Mouse (Mus musculus) 416B (cell line): ENCODE measurements around the gene Stard9.

Source experiments
- DNase-seq: peaks from one replicate; pipeline ENCODE4 v3.0.0; 2011; ENCODE audit warnings: low read depth

The Stard9 gene

GRCm38 (mm10) chr2:120628886-120629735, at the start of gene Stard9:
Stard9 (plus strand) TSS chr2:120629121.
- DNase-seq: peak; percentile 99

- DNase-seq: no peak
These were observed 39.2 kb upstream of the Stard9 start for GRCm38 (mm10) chr2:120589759-120590158.

- no peak for DNase-seq
These were observed 36.7 kb upstream of the Stard9 start for GRCm38 (mm10) chr2:120592227-120592626.

GRCm38 (mm10) chr2:120597734-120598133, 31.2 kb upstream of the Stard9 start:
- DNase-seq: no peak

GRCm38 (mm10) chr2:120599506-120599905, 29.4 kb upstream of the Stard9 start:
- DNase-seq: peak; percentile 75

GRCm38 (mm10) chr2:120606021-120606690, 22.8 kb upstream of the Stard9 start:
- DNase-seq: peak; percentile 60

- peak; percentile 92 for DNase-seq
These were observed 19.8 kb upstream of the Stard9 start, which contains the start of the genes Haus2 and Lrrc57 for GRCm38 (mm10) chr2:120608830-120609723. Haus2 (plus strand) TSS chr2:120609383. Lrrc57 (minus strand) TSS chr2:120609520.

GRCm38 (mm10) chr2:120616279-120617163, 12.4 kb upstream of the Stard9 start:
- no peak for DNase-seq

- DNase-seq: no peak
These were observed 9.4 kb upstream of the Stard9 start for GRCm38 (mm10) chr2:120619538-120619937.

- peak; percentile 51 for DNase-seq
These were observed 6.0 kb upstream of the Stard9 start for GRCm38 (mm10) chr2:120622920-120623319.

GRCm38 (mm10) chr2:120628076-120628865, 650 bp upstream of the Stard9 start:
- DNase-seq: no peak

- no peak for DNase-seq
These were observed 1.3 kb downstream of the Stard9 start for GRCm38 (mm10) chr2:120630246-120630645.

GRCm38 (mm10) chr2:120630655-120631054, 1.7 kb downstream of the Stard9 start:
- peak; percentile 24 for DNase-seq

- peak; percentile 84 for DNase-seq
These were observed 2.6 kb downstream of the Stard9 start for GRCm38 (mm10) chr2:120631521-120631920.

GRCm38 (mm10) chr2:120631957-120632356, 3.0 kb downstream of the Stard9 start:
- peak; percentile 94 for DNase-seq

GRCm38 (mm10) chr2:120640835-120641234, 11.9 kb downstream of the Stard9 start:
- no peak for DNase-seq

GRCm38 (mm10) chr2:120643836-120644235, 14.9 kb downstream of the Stard9 start:
- no peak for DNase-seq

GRCm38 (mm10) chr2:120646777-120647176, 17.9 kb downstream of the Stard9 start:
- no peak for DNase-seq

- peak; percentile 50 for DNase-seq
These were observed 23.5 kb downstream of the Stard9 start for GRCm38 (mm10) chr2:120652256-120652924.

GRCm38 (mm10) chr2:120652925-120653284, 24.0 kb downstream of the Stard9 start:
- no peak for DNase-seq
